Mouse (Mus musculus) olfactory bulb, adult 2 months (tissue): ENCODE measurements around the gene 4933414I15Rik.

Source experiments
- CTCF ChIP-seq: fragments of 200-500 bp; IDR thresholded peaks from 2 replicates; pipeline ENCODE4 v1.5.1; 2012; ENCODE audit warnings: low read depth, mild to moderate bottlenecking, low read length, moderate library complexity; ENCODE audit not compliant: insufficient read depth
- POLR2A ChIP-seq: fragments of 200-500 bp; IDR thresholded peaks from 2 replicates; pipeline ENCODE4 v1.6.1; 2012; ENCODE audit warnings: mild to moderate bottlenecking, low read depth, low read length, moderate library complexity; ENCODE audit not compliant: insufficient read depth

- TF ChIP-seq CTCF (no peak), POLR2A (no peak)
Observed at GRCm38 (mm10) chr11:50952290-50952689, 8.7 kb upstream of the 4933414I15Rik start.
